Mouse (Mus musculus): Measurements from ENCODE around the gene Stk35. TPM values are rescaled to one million over a fixed set of nuclear protein-coding genes. Genes with fewer than 3 reads are reported as not detected.

The Stk35 gene
- total and polyA plus RNA-seq, 3 experiments = 10.4 to 22.9 (median 10.9) TPM

- Histone ChIP-seq H3K4me1 (ENCODE audit: insufficient read depth, low read depth, low read length) (no peaks in the 10 kb centered on the region), H3K27me3 (ENCODE audit: insufficient read depth, low read length) (peaks cover 6% of the 10 kb centered on the region), H3K36me3 (replicated peaks) (no peaks in the 10 kb centered on the region), H3K4me3 (ENCODE audit: low read depth, low read length) (no peak overlapping the region), H3K9me3 (replicated peaks) (no peaks in the 10 kb centered on the region)
- TF ChIP-seq TAL1 (conservative IDR thresholded peaks at IDR 0.05; ENCODE audit: low read depth, low read length) (no peak), CTCF (IDR thresholded peaks at IDR 0.05; ENCODE audit: low read depth, low read length) (no peak), GATA2 (IDR thresholded peaks at IDR 0.05; ENCODE audit: borderline replicate concordance, low read depth, low read length) (no peak), POLR2AphosphoS5 (IDR thresholded peaks at IDR 0.05; ENCODE audit: insufficient replicate concordance, low read depth, low read length) (no peak), GATA1 (IDR thresholded peaks at IDR 0.05; ENCODE audit: borderline replicate concordance, low read length) (no peak)
- ATAC-seq (ENCODE audit: extremely low read depth, insufficient number of reproducible peaks, low FRiP score, poor library complexity, severe bottlenecking) (no peak), DNase-seq (ENCODE audit: low spot score) (no peak)
Observed at GRCm38 (mm10) chr2:129874509-129875095, 74.3 kb downstream of the Stk35 start.

- no peaks in the 10 kb centered on the region for H3K4me1 ChIP-seq (ENCODE audit: insufficient read depth, low read depth, low read length)
- H3K27me3 ChIP-seq (ENCODE audit: insufficient read depth, low read length) = peaks cover 6% of the 10 kb centered on the region
- H3K9me3 ChIP-seq (replicated peaks) = no peaks in the 10 kb centered on the region
- no peak for ATAC-seq (ENCODE audit: extremely low read depth, insufficient number of reproducible peaks, low FRiP score, poor library complexity, severe bottlenecking)
- DNase-seq (ENCODE audit: low spot score) = no peak
- TF ChIP-seq POLR2AphosphoS5 (IDR thresholded peaks at IDR 0.05; ENCODE audit: insufficient replicate concordance, low read depth, low read length) (no peak), CTCF (IDR thresholded peaks at IDR 0.05; ENCODE audit: low read depth, low read length) (no peak), GATA1 (IDR thresholded peaks at IDR 0.05; ENCODE audit: borderline replicate concordance, low read length) (no peak), TAL1 (conservative IDR thresholded peaks at IDR 0.05; ENCODE audit: low read depth, low read length) (no peak), GATA2 (IDR thresholded peaks at IDR 0.05; ENCODE audit: borderline replicate concordance, low read depth, low read length) (no peak)
- no peak overlapping the region for H3K4me3 ChIP-seq (ENCODE audit: low read depth, low read length)
- H3K36me3 ChIP-seq (replicated peaks) = no peaks in the 10 kb centered on the region
Observed at GRCm38 (mm10) chr2:129876935-129877334, 76.6 kb downstream of the Stk35 start.

GRCm38 (mm10) chr2:129879817-129880216 lies 79.5 kb downstream of the Stk35 start:
- ATAC-seq (ENCODE audit: extremely low read depth, insufficient number of reproducible peaks, low FRiP score, poor library complexity, severe bottlenecking) (no peak), DNase-seq (ENCODE audit: low spot score) (no peak)
- TF ChIP-seq CTCF (IDR thresholded peaks at IDR 0.05; ENCODE audit: low read depth, low read length) (0 out of 2 replicates have a peak, but pooled peaks have one; percentile 18), GATA1 (IDR thresholded peaks at IDR 0.05; ENCODE audit: borderline replicate concordance, low read length) (no peak)
- Histone ChIP-seq H3K27me3 (ENCODE audit: insufficient read depth, low read length) (peaks cover 4% of the 10 kb centered on the region), H3K36me3 (replicated peaks) (no peaks in the 10 kb centered on the region), H3K4me1 (ENCODE audit: insufficient read depth, low read depth, low read length) (no peaks in the 10 kb centered on the region), H3K9me3 (replicated peaks) (no peaks in the 10 kb centered on the region), H3K4me3 (ENCODE audit: low read depth, low read length) (no peak overlapping the region)

- ATAC-seq (ENCODE audit: extremely low read depth, insufficient number of reproducible peaks, low FRiP score, poor library complexity, severe bottlenecking) (no peak), DNase-seq (ENCODE audit: low spot score) (no peak)
- Histone ChIP-seq H3K4me1 (ENCODE audit: insufficient read depth, low read depth, low read length) (no peaks in the 10 kb centered on the region), H3K4me3 (ENCODE audit: low read depth, low read length) (no peak overlapping the region), H3K9me3 (replicated peaks) (no peaks in the 10 kb centered on the region), H3K27me3 (ENCODE audit: insufficient read depth, low read length) (peaks cover 3% of the 10 kb centered on the region), H3K36me3 (replicated peaks) (no peaks in the 10 kb centered on the region)
- TF ChIP-seq CTCF (IDR thresholded peaks at IDR 0.05; ENCODE audit: low read depth, low read length) (no peak), GATA1 (IDR thresholded peaks at IDR 0.05; ENCODE audit: borderline replicate concordance, low read length) (no peak), GATA2 (IDR thresholded peaks at IDR 0.05; ENCODE audit: borderline replicate concordance, low read depth, low read length) (no peak), POLR2AphosphoS5 (IDR thresholded peaks at IDR 0.05; ENCODE audit: insufficient replicate concordance, low read depth, low read length) (no peak)
Observed at GRCm38 (mm10) chr2:129880226-129880625, 79.9 kb downstream of the Stk35 start.

- no peak for TF ChIP-seq GATA2 (IDR thresholded peaks at IDR 0.05; ENCODE audit: borderline replicate concordance, low read depth, low read length)
- TF ChIP-seq TAL1 (conservative IDR thresholded peaks at IDR 0.05; ENCODE audit: low read depth, low read length) = no peak
- TF ChIP-seq CTCF (IDR thresholded peaks at IDR 0.05; ENCODE audit: low read depth, low read length) = no peak
- TF ChIP-seq GATA1 (IDR thresholded peaks at IDR 0.05; ENCODE audit: borderline replicate concordance, low read length) = no peak
- no peak for TF ChIP-seq POLR2AphosphoS5 (IDR thresholded peaks at IDR 0.05; ENCODE audit: insufficient replicate concordance, low read depth, low read length)
- no peak for ATAC-seq (ENCODE audit: extremely low read depth, insufficient number of reproducible peaks, low FRiP score, poor library complexity, severe bottlenecking)
- no peaks in the 10 kb centered on the region for H3K4me1 ChIP-seq (ENCODE audit: insufficient read depth, low read depth, low read length)
Observed at GRCm38 (mm10) chr2:129881886-129882285, 81.6 kb downstream of the Stk35 start.

More at GRCm38 (mm10) chr2:129881886-129882285, 81.6 kb downstream of the Stk35 start:
- H3K27me3 ChIP-seq (ENCODE audit: insufficient read depth, low read length) = peaks cover 3% of the 10 kb centered on the region
- no peak for DNase-seq (ENCODE audit: low spot score)
- H3K36me3 ChIP-seq (replicated peaks) = no peaks in the 10 kb centered on the region
- no peak overlapping the region for H3K4me3 ChIP-seq (ENCODE audit: low read depth, low read length)
- no peaks in the 10 kb centered on the region for H3K9me3 ChIP-seq (replicated peaks)

Other genes starting within 250 kb of the Stk35 start
- gene Sirpa, start 207.7 kb upstream of the Stk35 start, total RNA-seq (2014; fragmentation: Nextera tagmentation) = not detected in 2 replicates
- gene Sirpa, start 207.7 kb upstream of the Stk35 start, total RNA-seq (2017) = 0.23 and 1.2 TPM in 2 replicates
- gene Sirpa, start 207.7 kb upstream of the Stk35 start, polyA plus RNA-seq (2012) = 0.03 TPM in 1 of 2 replicates, not detected in the other
- gene Pdyn, start 100.7 kb upstream of the Stk35 start, total RNA-seq (2014; fragmentation: Nextera tagmentation) = not detected in 2 replicates
- gene Pdyn, start 100.7 kb upstream of the Stk35 start, total RNA-seq (2017) = 0.12 TPM in 1 of 2 replicates, not detected in the other
- not detected in 2 replicates for gene Pdyn, start 100.7 kb upstream of the Stk35 start, polyA plus RNA-seq (2012)
- gene Tgm3, start 211.8 kb downstream of the Stk35 start, total RNA-seq (2014; fragmentation: Nextera tagmentation) = not detected in 2 replicates
- gene Tgm3, start 211.8 kb downstream of the Stk35 start, total RNA-seq (2017) = 0.05 and 0.06 TPM in 2 replicates
- gene Tgm3, start 211.8 kb downstream of the Stk35 start, polyA plus RNA-seq (2012) = not detected in 2 replicates

All from G1E (cell line).